Mouse (Mus musculus) thymus, postnatal 14 days (tissue): Measurements from ENCODE around the gene Stk36.

ENCODE experiments used
- DNase-seq: peaks from one replicate; pipeline ENCODE4 v3.0.0; 2021

Gene Stk36

GRCm38 (mm10) chr1:74672731-74673130 lies 71.5 kb downstream of the Stk36 start:
- DNase-seq = no peak

GRCm38 (mm10) chr1:74676863-74677262 lies 75.6 kb downstream of the Stk36 start:
- DNase-seq = no peak

- DNase-seq = no peak
These were observed 76.6 kb downstream of the Stk36 start for GRCm38 (mm10) chr1:74677843-74678242.
